Mouse (Mus musculus): ENCODE measurements around the gene Cntd1. TPM values are rescaled to one million over a fixed set of nuclear protein-coding genes. Genes with fewer than 3 reads are reported as not detected.

The Cntd1 gene
- total and polyA plus RNA-seq, 2 experiments from 2014 or later: 0.10 to 0.61 TPM

DNA sequence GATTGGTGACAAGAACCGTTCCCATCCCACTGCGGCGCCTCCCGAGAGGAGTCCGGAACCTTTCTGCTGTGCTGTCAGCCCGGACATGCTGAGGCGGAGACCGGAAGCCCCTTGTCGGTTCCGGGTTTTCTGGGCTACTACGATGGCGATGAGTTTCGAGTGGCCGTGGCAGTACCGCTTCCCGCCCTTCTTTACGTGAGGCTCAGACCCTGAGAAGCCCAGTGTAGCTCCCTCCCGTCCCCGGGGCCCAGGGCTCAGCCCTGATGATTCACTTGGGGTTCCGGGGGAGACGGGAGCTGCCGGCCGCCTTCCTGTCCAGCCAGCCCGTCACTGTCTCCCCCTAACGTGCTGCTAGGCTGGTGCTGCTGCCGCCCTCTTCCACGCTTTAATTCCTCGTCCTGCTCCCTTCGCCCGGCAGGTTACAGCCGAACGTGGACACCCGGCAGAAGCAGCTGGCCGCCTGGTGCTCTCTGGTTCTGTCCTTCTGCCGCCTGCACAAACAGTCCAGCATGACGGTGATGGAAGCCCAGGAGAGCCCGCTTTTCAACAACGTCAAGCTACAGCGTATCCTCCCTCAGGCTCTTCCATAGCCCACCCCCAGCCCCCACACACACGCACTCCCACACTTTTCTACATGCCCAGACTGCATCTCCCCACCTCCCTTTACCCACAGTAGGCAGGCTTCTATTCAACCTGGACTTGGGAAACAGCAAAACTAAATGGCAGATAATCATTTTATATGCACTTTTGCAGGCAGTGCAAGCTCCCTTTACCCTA is 25.0 kb upstream of the Cntd1 start, which contains the start of gene Vps25:
Gene Vps25, plus strand, starts transcription at position 95 of the 777 bp plus-strand sequence.
- ATAC-seq (peak; percentile 95), DNase-seq (peak; percentile 89)
- peaks cover 11% of the 10 kb centered on the region; the same call in 1 of the 2 replicates for H3K4me1 ChIP-seq (ENCODE audit: insufficient read depth)
- peak within 1 kb of the TSS; percentile 87 for H3K27ac ChIP-seq (ENCODE audit: low read depth, low read length)
- H3K9ac ChIP-seq: peak within 1 kb of the TSS; percentile 88
- H3K4me2 ChIP-seq (ENCODE audit: low read depth): peak within 1 kb of the TSS; percentile 93
- H3K36me3 ChIP-seq (ENCODE audit: insufficient read depth): no peaks in the 10 kb centered on the region; the same call in 1 of the 2 replicates
- peak within 1 kb of the TSS; percentile 84 for H3K4me3 ChIP-seq (ENCODE audit: low read depth, low read length)
- TF ChIP-seq CTCF (IDR thresholded peaks at IDR 0.05; ENCODE audit: low read depth): peak; percentile 29; the same call in 1 of the 2 replicates
- WGBS: 2% methylated on average over 40 of the region's 40 CpGs
- no peaks in the 10 kb centered on the region for H3K9me3 ChIP-seq (ENCODE audit: low read length)
- no peaks in the 10 kb centered on the region for H3K27me3 ChIP-seq (ENCODE audit: insufficient read depth, low read length)

DNA sequence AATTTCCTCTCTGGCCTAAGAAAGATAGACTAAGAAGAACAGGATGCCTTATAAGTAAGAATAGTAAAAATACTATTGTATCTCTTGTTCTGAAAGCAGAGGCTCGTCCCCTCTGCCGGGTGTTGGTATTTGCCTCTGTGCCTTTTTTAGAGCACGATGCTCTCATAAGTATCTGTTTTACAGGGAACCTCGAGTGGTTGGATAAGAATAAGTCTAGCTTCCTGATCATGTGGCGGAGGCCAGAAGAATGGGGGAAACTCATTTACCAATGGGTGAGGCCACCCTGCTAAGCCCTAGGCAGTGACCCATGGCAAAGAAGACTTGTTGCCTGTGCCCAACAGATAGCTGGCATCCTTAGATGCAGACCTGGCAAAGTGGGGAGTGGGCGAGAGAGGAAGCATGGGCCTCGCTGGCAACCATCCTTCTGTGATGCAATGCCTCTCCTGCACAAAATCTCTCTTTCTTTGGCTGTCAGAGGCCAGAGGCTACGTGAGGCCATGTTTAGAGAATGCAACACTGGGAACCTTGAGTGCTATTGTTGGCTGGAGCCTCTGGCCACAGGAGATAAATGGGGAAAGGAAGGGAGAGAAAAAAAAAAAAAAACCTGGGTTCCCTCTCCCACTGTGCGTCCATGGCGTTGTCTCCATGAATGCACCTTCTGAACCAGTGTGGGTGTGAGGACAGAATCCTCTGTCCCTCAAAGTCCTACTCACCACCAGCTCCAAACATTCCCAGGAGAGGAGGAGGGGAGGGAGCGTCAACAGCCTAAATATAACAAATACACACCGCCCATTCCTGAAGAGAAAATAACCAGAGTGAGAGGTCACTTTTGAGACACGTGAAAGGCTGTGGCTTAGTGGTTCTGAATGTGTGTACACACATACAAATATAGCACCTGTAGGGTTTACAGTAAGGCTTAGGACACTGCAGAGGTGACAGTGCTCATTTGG is 22.7 kb upstream of the Cntd1 start:
- H3K9me3 ChIP-seq (ENCODE audit: low read length): no peaks in the 10 kb centered on the region

DNA sequence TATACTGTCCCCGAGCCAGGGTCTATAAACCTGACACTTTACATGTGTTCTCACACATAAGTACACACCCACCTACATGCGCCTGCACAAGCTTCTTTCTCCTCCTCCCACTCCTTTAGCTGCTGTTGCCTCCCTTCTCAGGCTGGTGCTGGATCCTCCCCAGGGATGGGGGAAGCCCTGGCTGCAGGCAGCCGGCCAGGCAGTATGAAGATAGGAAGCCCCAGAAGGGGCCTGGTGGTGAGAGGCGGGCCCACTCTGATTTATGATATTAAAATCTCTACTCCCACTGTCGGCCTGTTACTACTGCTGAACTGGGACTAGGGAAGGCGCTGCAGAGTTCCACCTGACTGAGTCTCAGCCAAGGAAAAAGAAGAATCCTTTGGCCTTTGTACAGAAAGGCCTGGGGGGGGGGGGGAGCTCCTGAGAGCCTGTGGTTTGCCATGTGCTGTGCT is 19.5 kb upstream of the Cntd1 start:
- Histone ChIP-seq H3K9ac (no peak overlapping the region), H3K36me3 (ENCODE audit: insufficient read depth) (no peaks in the 10 kb centered on the region; the same call in 1 of the 2 replicates), H3K4me2 (ENCODE audit: low read depth) (no peak overlapping the region), H3K9me3 (ENCODE audit: low read length) (no peaks in the 10 kb centered on the region), H3K4me3 (ENCODE audit: low read depth, low read length) (no peak overlapping the region), H3K27ac (ENCODE audit: low read depth, low read length) (no peak overlapping the region), H3K27me3 (ENCODE audit: insufficient read depth, low read length) (peaks cover 19% of the 10 kb centered on the region), H3K4me1 (ENCODE audit: insufficient read depth) (peaks cover 8% of the 10 kb centered on the region; the same call in 1 of the 2 replicates)
- no peak for TF ChIP-seq CTCF (IDR thresholded peaks at IDR 0.05; ENCODE audit: low read depth)
- ATAC-seq (no peak), DNase-seq (no peak)
- WGBS: 46% methylated on average over 6 of the region's 6 CpGs

More for the DNA sequence above, 22.7 kb upstream of the Cntd1 start:
- Histone ChIP-seq H3K27me3 (ENCODE audit: insufficient read depth, low read length) (no peaks in the 10 kb centered on the region), H3K9ac (no peak overlapping the region), H3K4me3 (ENCODE audit: low read depth, low read length) (no peak overlapping the region), H3K36me3 (ENCODE audit: insufficient read depth) (no peaks in the 10 kb centered on the region; the same call in 1 of the 2 replicates), H3K4me2 (ENCODE audit: low read depth) (no peak overlapping the region), H3K4me1 (ENCODE audit: insufficient read depth) (peaks cover 17% of the 10 kb centered on the region), H3K27ac (ENCODE audit: low read depth, low read length) (no peak overlapping the region)
- TF ChIP-seq CTCF (IDR thresholded peaks at IDR 0.05; ENCODE audit: low read depth): no peak
- WGBS: 92% methylated on average over 13 of the region's 13 CpGs
- ATAC-seq: no peak
- DNase-seq: no peak

DNA sequence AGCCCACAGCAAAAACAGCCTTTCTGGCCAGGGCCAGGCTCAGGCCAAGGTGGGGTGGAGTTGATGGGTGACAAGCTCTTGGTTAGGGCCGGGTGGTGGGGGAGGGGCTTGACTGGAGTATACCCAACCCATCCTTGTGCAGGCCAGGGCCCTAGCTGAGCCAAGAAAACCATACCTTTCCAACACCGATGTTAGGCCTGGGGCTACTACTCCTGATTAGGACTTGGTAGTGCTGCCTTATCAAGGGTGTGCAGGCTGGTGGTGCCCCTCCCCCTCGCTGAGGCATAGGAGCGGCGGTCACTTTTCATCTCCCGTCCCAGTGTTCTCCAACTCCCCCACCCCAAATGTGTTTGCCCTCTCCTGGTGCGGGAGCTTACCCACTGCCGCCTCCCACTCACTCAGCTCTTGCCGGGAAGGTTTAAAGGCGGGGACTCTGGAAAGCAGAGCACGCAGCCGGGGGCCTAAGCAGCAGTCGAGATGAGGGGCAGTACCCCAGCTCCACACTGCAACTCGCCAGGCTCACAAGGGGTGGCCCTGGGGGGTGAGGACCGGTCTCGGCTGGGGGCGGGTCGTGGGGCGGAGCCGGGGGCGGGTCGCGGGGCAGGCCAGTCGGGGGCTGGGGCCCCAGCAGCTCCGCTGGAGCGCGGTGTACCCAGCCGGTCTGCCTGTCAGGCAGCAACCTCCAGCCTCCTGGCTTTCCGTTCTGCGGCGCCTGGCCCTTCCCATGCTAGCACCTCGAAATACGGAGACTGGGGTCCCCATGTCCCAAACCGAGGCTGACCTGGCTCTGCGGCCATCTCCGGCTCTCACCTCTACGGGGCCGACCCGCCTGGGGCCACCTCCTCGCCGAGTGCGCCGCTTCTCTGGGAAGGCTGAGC is 18.6 kb upstream of the Cntd1 start, which contains the start of gene Wnk4:
Gene Wnk4, plus strand, starts transcription at position 620 of the 878 bp plus-strand sequence.
- Histone ChIP-seq H3K4me3 (ENCODE audit: low read depth, low read length) (peak within 1 kb of the TSS; percentile 35), H3K27ac (ENCODE audit: low read depth, low read length) (no peak within 1 kb of the TSS), H3K4me1 (ENCODE audit: insufficient read depth) (peaks cover 7% of the 10 kb centered on the region; the same call in 1 of the 2 replicates), H3K36me3 (ENCODE audit: insufficient read depth) (no peaks in the 10 kb centered on the region; the same call in 1 of the 2 replicates), H3K9ac (peak within 1 kb of the TSS; percentile 47), H3K4me2 (ENCODE audit: low read depth) (peak within 1 kb of the TSS; percentile 91), H3K9me3 (ENCODE audit: low read length) (no peaks in the 10 kb centered on the region), H3K27me3 (ENCODE audit: insufficient read depth, low read length) (peaks cover 26% of the 10 kb centered on the region)
- ATAC-seq: peak; percentile 60
- DNase-seq: no peak
- WGBS: 4% methylated on average over 43 of the region's 43 CpGs
- no peak for TF ChIP-seq CTCF (IDR thresholded peaks at IDR 0.05; ENCODE audit: low read depth)

DNA sequence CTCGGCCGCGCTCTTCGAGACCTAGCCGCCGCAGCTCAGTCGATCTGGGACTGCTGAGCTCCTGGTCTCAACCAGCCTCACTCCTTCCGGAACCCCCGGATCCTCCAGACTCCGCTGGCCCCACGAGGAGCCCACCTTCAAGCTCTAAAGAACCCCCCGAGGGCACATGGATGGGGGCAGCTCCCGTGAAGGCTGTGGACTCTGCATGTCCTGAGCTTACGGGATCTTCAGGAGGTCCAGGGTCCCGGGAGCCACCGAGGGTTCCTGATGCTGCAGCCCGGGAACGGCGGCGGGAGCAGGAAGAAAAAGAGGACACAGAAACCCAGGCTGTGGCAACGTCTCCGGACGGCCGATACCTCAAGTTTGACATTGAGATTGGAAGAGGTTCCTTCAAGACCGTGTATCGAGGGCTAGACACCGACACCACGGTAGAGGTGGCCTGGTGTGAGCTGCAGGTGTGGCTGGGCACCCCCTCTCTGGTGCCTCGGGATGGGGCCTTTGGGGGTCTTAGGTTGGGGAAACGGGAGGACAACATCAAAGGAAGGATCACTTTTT is 17.9 kb upstream of the Cntd1 start:
- DNase-seq: no peak
- peaks cover 9% of the 10 kb centered on the region; the same call in 1 of the 2 replicates for H3K4me1 ChIP-seq (ENCODE audit: insufficient read depth)
- TF ChIP-seq CTCF (IDR thresholded peaks at IDR 0.05; ENCODE audit: low read depth): no peak
- H3K27ac ChIP-seq (ENCODE audit: low read depth, low read length): no peak overlapping the region
- H3K4me3 ChIP-seq (ENCODE audit: low read depth, low read length): peak overlapping the region; percentile 35
- 3% methylated on average over 30 of the region's 30 CpGs for WGBS
- H3K4me2 ChIP-seq (ENCODE audit: low read depth): peak overlapping the region; percentile 91
- H3K27me3 ChIP-seq (ENCODE audit: insufficient read depth, low read length): peaks cover 31% of the 10 kb centered on the region
- peak; percentile 32; the same call in 1 of the 2 replicates for ATAC-seq
- H3K9ac ChIP-seq: peak overlapping the region; percentile 47
- H3K36me3 ChIP-seq (ENCODE audit: insufficient read depth): no peaks in the 10 kb centered on the region; the same call in 1 of the 2 replicates
- H3K9me3 ChIP-seq (ENCODE audit: low read length): no peaks in the 10 kb centered on the region
